In genomic region chr11:6889660-6890185, GRCm38 (mm10) we compare ENCODE assay signal across 15 mouse cellular contexts. TPM values are rescaled to one million over a fixed set of nuclear protein-coding genes. Genes with fewer than 3 reads are reported as not detected.
DNase-seq lines count a peak whose midpoint lies in the region; ATAC-seq and TF ChIP-seq lines count a peak whose summit lies in the region.
"Had no signal": no experiment of that assay in that cellular context is flagged by ENCODE, and none has a peak within 500 bp of the region (broad histone marks: within the 10 kb centered on the region; RNA-seq: fewer than 3 reads in every experiment).

No protein-coding gene starts in this region.

- H3K4me2 ChIP-seq in intestine, embryonic 14.5 days (ENCODE audit: low read length): no peak overlapping the region
- H3K4me2 ChIP-seq in intestine, embryonic 16.5 days (ENCODE audit: low read depth, low read length): no peak overlapping the region
- H3K4me2 ChIP-seq in forebrain, postnatal 0 days (ENCODE audit: low read depth): no peak overlapping the region
- H3K4me2 ChIP-seq: embryonic facial prominence, embryonic 13.5 days; heart, embryonic 13.5 days; midbrain, embryonic 12.5 days; stomach, embryonic 15.5 days had no signal

- H3K9ac ChIP-seq in intestine, embryonic 14.5 days (ENCODE audit: low read length): no peak overlapping the region
- no peak overlapping the region for H3K9ac ChIP-seq in intestine, embryonic 16.5 days (ENCODE audit: low read depth, low read length)
- H3K9ac ChIP-seq in forebrain, postnatal 0 days: no peak overlapping the region
- H3K9ac ChIP-seq: embryonic facial prominence, embryonic 13.5 days; heart, embryonic 13.5 days; liver, postnatal 0 days; midbrain, embryonic 12.5 days; stomach, embryonic 15.5 days had no signal

- no peak for ATAC-seq in intestine, embryonic 14.5 days (replicated peaks; ENCODE audit: low FRiP score, low TSS enrichment, low read depth)
- no peak for ATAC-seq in intestine, embryonic 16.5 days
- ATAC-seq in forebrain, postnatal 0 days: peak; percentile 78
- ATAC-seq in megakaryocyte progenitor cell, adult 5-6 weeks (replicated peaks; ENCODE audit: poor library complexity): no peak
- ATAC-seq: intestine, postnatal 0 days; liver, postnatal 0 days had no signal

- WGBS in intestine, embryonic 14.5 days: 69% methylated on average over 8 of the region's 8 CpGs
- 61% methylated on average over 8 of the region's 8 CpGs for WGBS in intestine, embryonic 16.5 days
- WGBS in forebrain, postnatal 0 days: 53% methylated on average over 8 of the region's 8 CpGs

- TF ChIP-seq CTCF in forebrain, postnatal 0 days (IDR thresholded peaks at IDR 0.05; ENCODE audit: low read depth): no peak

- H3K27ac ChIP-seq in intestine, embryonic 14.5 days (ENCODE audit: low read depth): no peak overlapping the region
- H3K27ac ChIP-seq in intestine, embryonic 16.5 days (ENCODE audit: low read length): no peak overlapping the region
- no peak overlapping the region for H3K27ac ChIP-seq in forebrain, postnatal 0 days (ENCODE audit: low read depth, low read length)
- H3K27ac ChIP-seq: embryonic facial prominence, embryonic 13.5 days; gastrocnemius, adult 2 months; heart, embryonic 13.5 days; midbrain, embryonic 12.5 days; stomach, embryonic 15.5 days had no signal

- no peak overlapping the region for H3K4me3 ChIP-seq in intestine, embryonic 14.5 days (ENCODE audit: low read depth, low read length)
- no peak overlapping the region for H3K4me3 ChIP-seq in intestine, embryonic 16.5 days (ENCODE audit: low read length)
- H3K4me3 ChIP-seq in forebrain, postnatal 0 days (ENCODE audit: low read depth, low read length): no peak overlapping the region
- H3K4me3 ChIP-seq: embryonic facial prominence, embryonic 13.5 days; gastrocnemius, adult 2 months; heart, embryonic 13.5 days; midbrain, embryonic 12.5 days; stomach, embryonic 15.5 days had no signal

- H3K36me3 ChIP-seq in intestine, embryonic 14.5 days (ENCODE audit: control insufficient read depth, insufficient read depth, low read length): no peaks in the 10 kb centered on the region
- no peaks in the 10 kb centered on the region for H3K36me3 ChIP-seq in intestine, embryonic 16.5 days (ENCODE audit: control insufficient read depth, insufficient read depth, low read length)
- no peaks in the 10 kb centered on the region for H3K36me3 ChIP-seq in forebrain, postnatal 0 days (ENCODE audit: insufficient read depth)
- H3K36me3 ChIP-seq: embryonic facial prominence, embryonic 13.5 days; heart, embryonic 13.5 days; midbrain, embryonic 12.5 days; stomach, embryonic 15.5 days had no signal

- DNase-seq in intestine, embryonic 14.5 days (ENCODE audit: low spot score): peak; percentile 47
- DNase-seq in right cerebral cortex, adult 2 months (ENCODE audit: low spot score in 2 of 2): peak; percentile 34 to 40
- DNase-seq in right cerebral cortex, postnatal 14 days: no peak
- DNase-seq in forebrain, postnatal 0 days: peak; percentile 49
- DNase-seq in kidney, postnatal 4 days: no peak
- DNase-seq: gastrocnemius, adult 2 months; liver, postnatal 0 days had no signal

- H3K9me3 ChIP-seq in intestine, embryonic 14.5 days (ENCODE audit: control insufficient read depth, low read length): no peaks in the 10 kb centered on the region
- H3K9me3 ChIP-seq in intestine, embryonic 16.5 days (ENCODE audit: control insufficient read depth, low read length): no peaks in the 10 kb centered on the region
- no peaks in the 10 kb centered on the region for H3K9me3 ChIP-seq in forebrain, postnatal 0 days (ENCODE audit: low read length)
- H3K9me3 ChIP-seq: embryonic facial prominence, embryonic 13.5 days; heart, embryonic 13.5 days; midbrain, embryonic 12.5 days; stomach, embryonic 15.5 days had no signal

- no peaks in the 10 kb centered on the region for H3K27me3 ChIP-seq in intestine, embryonic 14.5 days (replicated peaks; ENCODE audit: control insufficient read depth, insufficient read depth, low read length)
- no peaks in the 10 kb centered on the region for H3K27me3 ChIP-seq in intestine, embryonic 16.5 days (replicated peaks; ENCODE audit: control insufficient read depth, insufficient read depth, low read length)
- H3K27me3 ChIP-seq in forebrain, postnatal 0 days (ENCODE audit: insufficient read depth, low read length): no peaks in the 10 kb centered on the region
- H3K27me3 ChIP-seq: embryonic facial prominence, embryonic 13.5 days; heart, embryonic 13.5 days; midbrain, embryonic 12.5 days; stomach, embryonic 15.5 days had no signal

- no peaks in the 10 kb centered on the region for H3K4me1 ChIP-seq in intestine, embryonic 14.5 days (replicated peaks; ENCODE audit: control insufficient read depth, insufficient read depth, low read length)
- H3K4me1 ChIP-seq in intestine, embryonic 16.5 days (ENCODE audit: control insufficient read depth, insufficient read depth, low read length): peaks cover 2% of the 10 kb centered on the region; the same call in 1 of the 2 replicates
- H3K4me1 ChIP-seq in forebrain, postnatal 0 days (ENCODE audit: insufficient read depth): no peaks in the 10 kb centered on the region
- H3K4me1 ChIP-seq: embryonic facial prominence, embryonic 13.5 days; heart, embryonic 13.5 days; midbrain, embryonic 12.5 days; stomach, embryonic 15.5 days had no signal

RNA-seq across cellular contexts. Expression of gene Gm11983, which starts 52.3 kb away (rescaled TPM):
- not detected in 2 replicates for polyA plus RNA-seq in intestine, embryonic 14.5 days (2014; fragmentation: Nextera tagmentation; extraction: Ambion mirVana)
- polyA plus RNA-seq in intestine, embryonic 16.5 days (2015; fragmentation: Nextera tagmentation; extraction: Ambion mirVana): not detected in 2 replicates
- not detected in 2 replicates for total RNA-seq in forebrain, postnatal 0 days (2014; rRNA removed)
- not detected in 2 replicates for polyA plus RNA-seq in forebrain, postnatal 0 days (2015; fragmentation: Nextera tagmentation; extraction: Ambion mirVana)
- not detected in 2 replicates for total RNA-seq in megakaryocyte progenitor cell, adult 5-6 weeks (2015)
- not detected in 2 replicates for total RNA-seq in megakaryocyte progenitor cell, adult 5-6 weeks (2017)
- total RNA-seq: gastrocnemius, adult 2 months; left cerebral cortex, adult 8-10 months had no signal
- polyA plus RNA-seq: embryonic facial prominence, embryonic 13.5 days; heart, embryonic 13.5 days; intestine, postnatal 0 days; liver, postnatal 0 days; midbrain, embryonic 12.5 days; stomach, embryonic 15.5 days had no signal

Comparison
In these comparisons a context has a peak if more than half of its experiments do, and no peak if none do; other contexts are left out.
1. DNase-seq: peak in intestine, embryonic 14.5 days (single experiment), right cerebral cortex, adult 2 months (2 of 2) and forebrain, postnatal 0 days (single experiment); none in right cerebral cortex, postnatal 14 days (single experiment) and kidney, postnatal 4 days (0 of 2).